Mouse (Mus musculus) common myeloid progenitor, adult 5-6 weeks (primary cell): ENCODE measurements at regions not wholly inside any gene's neighbourhood (a gene's known extent, or its start where the extent isn't known, plus 50 kb on each side); places are given as distances from the start of the nearest gene placed in this dataset.

Experiments
- ATAC-seq: replicated peaks from 2 replicates; pipeline ENCODE4 v1.8.0; 2016; ENCODE audit warnings: low read depth, mild to moderate bottlenecking, moderate TSS enrichment, inconsistent platforms; ENCODE audit not compliant: poor library complexity, severe bottlenecking

- ATAC-seq, result no peak
These were observed 79.1 kb downstream of the Ifi44 start for GRCm38 (mm10) chr3:151670628-151671027.

GRCm38 (mm10) chr3:151653298-151653697 is 96.5 kb downstream of the Ifi44 start:
- ATAC-seq, result no peak

- no peak for ATAC-seq
These were observed 98.2 kb downstream of the Ifi44 start for GRCm38 (mm10) chr3:151651524-151651923.

- 0 out of 2 replicates have a peak, but pooled peaks have one; percentile 66 for ATAC-seq
These were observed 102.1 kb downstream of the Ifi44 start for GRCm38 (mm10) chr3:151647637-151648036.

GRCm38 (mm10) chr3:151639431-151640111 is 110.2 kb downstream of the Ifi44 start:
- no peak for ATAC-seq

GRCm38 (mm10) chr3:151638326-151638725 is 111.4 kb downstream of the Ifi44 start:
- 0 out of 2 replicates have a peak, but pooled peaks have one; percentile 50 for ATAC-seq

GRCm38 (mm10) chr3:151610954-151611353 is 138.8 kb downstream of the Ifi44 start:
- ATAC-seq, result no peak

- no peak for ATAC-seq
These were observed 142.1 kb downstream of the Ifi44 start for GRCm38 (mm10) chr3:151607689-151608088.

GRCm38 (mm10) chr3:151603371-151603770 is 146.4 kb downstream of the Ifi44 start:
- ATAC-seq, result no peak
